Mouse (Mus musculus): ENCODE results near the gene Dusp8.

Gene Dusp8

DNA sequence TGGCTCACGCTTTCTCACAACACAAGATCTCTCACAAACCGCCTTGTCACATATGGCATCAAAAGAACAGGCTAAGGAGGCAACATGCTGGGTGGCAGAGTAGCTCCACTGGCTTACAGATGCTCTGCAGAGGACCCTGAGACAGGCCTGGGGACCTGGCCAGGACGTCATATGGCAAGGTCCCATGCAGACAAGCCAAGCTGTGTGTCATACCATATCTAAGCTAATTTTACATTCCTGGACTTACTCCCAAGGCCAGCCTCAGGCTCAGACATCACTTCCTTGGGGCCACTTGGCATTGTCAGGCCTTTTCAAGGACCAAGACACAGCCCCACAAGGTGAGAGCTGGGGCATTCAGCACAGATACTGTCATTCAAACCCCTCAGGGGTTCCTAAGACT is 40.2 kb downstream of the Dusp8 start:
- DNase-seq (ENCODE audit: extremely low read depth, low read depth, low spot score): no peak

DNA sequence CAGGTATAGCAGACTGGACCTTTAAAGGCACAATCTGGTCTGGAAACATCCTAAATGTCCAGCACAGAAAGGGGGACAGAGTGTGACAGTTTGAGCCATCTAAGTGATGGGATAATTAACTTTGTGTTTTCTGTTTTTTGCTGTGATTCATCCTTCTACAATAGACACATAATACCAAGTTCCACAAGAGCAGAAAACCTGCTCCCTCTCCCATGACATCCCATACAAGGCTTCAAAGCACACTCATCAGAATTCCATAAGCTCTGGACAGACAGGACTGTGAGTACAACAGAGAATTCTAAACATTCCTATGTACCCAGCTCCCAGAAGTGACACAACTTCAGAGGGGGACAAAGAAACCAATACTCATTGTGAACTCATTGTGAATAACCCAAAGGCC is 45.1 kb downstream of the Dusp8 start:
- no peak for DNase-seq (ENCODE audit: extremely low read depth, low read depth, low spot score)

DNA sequence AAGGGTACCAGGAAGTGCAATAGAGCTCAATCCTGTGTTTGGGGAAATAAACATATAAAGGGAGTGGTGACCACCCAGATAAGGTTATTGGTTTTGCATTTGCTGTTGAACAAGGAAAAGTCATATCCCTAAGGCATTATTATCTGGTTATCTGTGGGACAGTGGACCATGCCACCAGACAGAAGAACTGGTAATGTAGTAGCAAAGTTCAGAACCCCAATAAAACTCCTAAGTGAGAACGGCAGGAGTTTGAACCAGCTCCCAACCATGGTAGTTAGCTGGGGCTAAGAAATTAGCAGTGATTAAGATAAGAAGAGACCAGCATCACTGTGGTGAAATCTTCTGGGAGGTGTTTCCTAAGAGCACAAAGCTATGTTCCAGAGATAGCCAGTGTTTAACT is 49.7 kb downstream of the Dusp8 start:
- no peak for DNase-seq (ENCODE audit: extremely low read depth, low read depth, low spot score)

DNA sequence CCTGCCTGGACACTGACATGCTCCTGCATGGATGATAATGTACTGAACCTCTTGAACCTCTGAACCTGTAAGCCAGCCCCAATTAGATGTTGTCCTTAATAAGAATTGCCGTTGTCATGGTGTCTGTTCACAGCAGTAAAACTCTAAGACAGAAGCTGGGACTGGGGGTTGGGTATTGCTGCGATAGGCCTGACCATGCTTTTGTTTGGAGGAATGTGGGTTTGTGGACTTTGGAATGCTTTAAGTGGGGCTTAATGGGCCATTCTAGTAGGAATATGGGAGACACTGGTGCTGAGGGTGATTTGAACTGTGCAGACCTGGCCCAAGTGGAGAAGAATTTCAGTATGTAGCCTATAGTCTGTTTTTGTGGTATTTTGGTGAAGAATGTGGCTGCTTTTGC is 50.3 kb downstream of the Dusp8 start:
- no peak for DNase-seq (ENCODE audit: extremely low read depth, low read depth, low spot score)

DNA sequence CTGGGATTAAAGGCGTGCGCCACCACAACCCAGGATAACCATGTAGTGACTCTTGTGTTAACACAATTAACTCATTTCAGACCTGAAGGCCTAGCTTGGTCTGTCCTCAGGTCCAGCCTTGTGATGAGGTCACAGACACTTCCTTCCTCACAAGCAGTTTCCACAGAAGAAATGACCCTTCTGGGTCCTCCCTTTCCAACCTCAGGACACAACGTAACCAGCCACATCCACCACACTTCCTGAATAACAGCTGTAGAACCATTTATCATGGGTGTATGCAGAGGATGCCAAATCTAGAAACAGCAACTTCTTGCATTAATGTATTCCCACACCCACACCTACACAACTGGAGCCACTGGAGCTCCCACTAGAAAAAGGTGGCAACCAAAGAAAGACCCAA is 54.9 kb downstream of the Dusp8 start:
- no peak for DNase-seq (ENCODE audit: extremely low read depth, low read depth, low spot score)

DNA sequence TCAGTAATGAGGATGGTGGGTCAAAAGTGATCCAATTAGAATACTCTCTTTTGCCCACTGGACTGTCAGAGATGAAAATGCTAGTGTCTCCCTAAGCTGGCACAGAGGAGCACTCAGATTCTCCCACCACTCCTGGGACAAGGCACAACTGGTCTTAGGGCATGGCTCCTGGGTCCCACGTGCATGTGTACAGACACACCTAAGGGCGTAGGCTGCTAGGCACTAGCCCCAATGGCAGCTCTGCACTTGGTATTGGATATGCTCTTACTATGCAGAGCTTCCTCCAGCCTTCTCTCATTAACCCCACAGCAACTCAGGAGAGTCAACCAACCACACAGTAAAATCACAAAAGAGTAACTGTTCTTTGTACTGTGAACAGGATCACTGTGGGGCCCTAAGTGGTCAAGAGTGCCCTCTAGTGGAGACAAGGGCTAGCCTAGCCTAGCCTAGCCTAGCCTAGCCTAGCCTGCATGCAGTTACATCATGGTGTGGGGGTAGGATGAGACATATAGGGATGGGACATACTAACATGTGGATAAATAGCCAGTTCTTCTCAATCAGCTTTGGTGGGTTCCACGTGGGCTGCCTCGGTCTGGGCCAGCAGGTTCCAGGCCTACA is 58.0 kb downstream of the Dusp8 start:
- DNase-seq (ENCODE audit: extremely low read depth, low read depth, low spot score): no peak

DNA sequence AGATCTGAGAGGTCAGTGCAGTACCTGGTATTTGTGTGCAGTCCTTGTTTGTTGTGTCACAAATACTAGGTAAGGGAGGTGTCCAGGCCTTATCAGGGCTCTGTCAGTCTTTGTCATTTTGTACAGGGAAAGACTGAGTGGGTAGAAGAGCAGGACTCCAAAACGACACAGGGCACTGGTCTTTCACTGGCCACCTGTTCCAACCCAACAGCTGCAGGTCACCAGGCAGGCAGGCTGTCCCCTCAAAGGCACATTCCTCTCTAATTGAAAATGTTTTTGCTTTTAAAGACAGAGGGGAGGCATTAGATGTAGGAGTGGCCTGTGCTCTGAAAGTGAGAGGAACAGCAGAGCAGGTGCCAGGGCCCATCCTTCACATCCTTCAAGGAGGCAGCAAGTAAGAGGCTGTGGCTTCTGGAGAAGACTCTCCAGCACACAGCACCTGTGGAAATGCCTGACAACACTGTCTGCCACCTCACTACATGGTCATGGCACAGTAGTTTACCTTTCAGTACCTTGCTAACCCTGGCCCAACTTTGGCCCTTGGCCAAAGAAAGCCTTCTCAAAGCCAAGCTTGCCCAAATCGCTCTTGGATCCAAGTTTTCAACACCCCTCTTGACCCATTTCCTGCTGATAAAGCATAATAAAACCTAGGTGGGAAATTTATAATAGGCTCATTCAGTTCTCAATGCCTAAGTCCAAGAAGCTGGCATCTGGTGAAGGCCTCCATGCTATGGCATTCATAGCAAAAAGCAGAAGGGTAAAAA is 60.4 kb downstream of the Dusp8 start:
- no peak for DNase-seq (ENCODE audit: extremely low read depth, low read depth, low spot score)

DNA sequence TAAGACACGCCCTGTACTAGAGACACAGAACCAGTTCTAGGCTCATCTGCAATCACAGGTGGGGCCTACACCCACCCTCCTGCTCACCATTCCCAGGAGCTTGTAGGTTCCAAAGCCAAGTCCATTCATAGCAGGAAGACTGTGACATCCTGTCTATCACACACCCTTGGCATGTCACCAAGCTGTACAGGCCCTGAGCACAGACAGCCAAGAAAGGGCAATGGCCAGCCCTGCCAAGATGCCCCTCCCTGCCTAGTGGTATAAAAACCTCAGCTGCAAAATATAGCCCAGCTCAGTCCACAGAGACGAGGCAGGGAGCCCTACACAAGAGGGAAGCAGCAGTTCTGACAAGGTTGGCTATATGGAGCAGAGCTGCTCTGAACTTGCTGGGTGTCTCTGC is 61.4 kb downstream of the Dusp8 start:
- DNase-seq (ENCODE audit: extremely low read depth, low read depth, low spot score): no peak

DNA sequence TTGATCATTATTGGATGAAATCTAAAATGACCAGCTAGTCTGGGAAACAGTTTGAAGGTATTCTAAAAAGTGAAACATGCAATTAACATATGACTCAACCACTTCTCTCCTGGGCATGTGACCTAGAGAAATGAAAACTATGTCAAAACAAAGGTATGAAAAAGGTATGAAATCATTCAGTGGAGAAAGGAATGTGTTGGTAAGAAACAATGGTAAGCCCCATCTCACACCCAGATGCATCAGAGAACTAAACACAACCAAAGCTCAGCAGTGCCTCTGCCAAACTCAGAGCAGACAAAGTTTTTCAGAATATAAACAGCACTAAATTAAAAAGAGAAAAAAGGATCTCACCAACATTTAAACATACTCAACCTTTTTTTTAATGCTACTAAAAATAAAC is 65.6 kb downstream of the Dusp8 start:
- DNase-seq (ENCODE audit: extremely low read depth, low read depth, low spot score): no peak
